Mouse (Mus musculus) testis, adult 2 months (tissue): ENCODE results near the gene Nelfb. TPM values are rescaled to one million over a fixed set of nuclear protein-coding genes. Genes with fewer than 3 reads are reported as not detected.
A peak's percentile ranks its signal among the peaks of the same experiment; 100 is the strongest.

ENCODE experiments used
- H3K27ac ChIP-seq: fragments of 200-500 bp; 2 replicates; pipeline ENCODE4 v1.5.1; 2012; ENCODE audit warnings: low read depth, low read length; ENCODE audit not compliant: control insufficient read depth, insufficient read depth
- H3K27me3 ChIP-seq: fragments of 200-500 bp; 2 replicates; pipeline ENCODE4 v1.6.1; 2012; ENCODE audit warnings: mild to moderate bottlenecking, low read length, moderate library complexity; ENCODE audit not compliant: control insufficient read depth, insufficient read depth
- H3K36me3 ChIP-seq: fragments of 200-500 bp; 2 replicates; pipeline ENCODE4 v1.6.1; 2012; ENCODE audit warnings: mild to moderate bottlenecking, low read length; ENCODE audit not compliant: control insufficient read depth, insufficient read depth
- H3K4me1 ChIP-seq: fragments of 200-500 bp; 2 replicates; pipeline ENCODE4 v1.6.1; 2012; ENCODE audit warnings: low read length; ENCODE audit not compliant: control insufficient read depth, insufficient read depth
- H3K4me3 ChIP-seq: fragments of 200-500 bp; 2 replicates; pipeline ENCODE4 v1.5.1; 2012; ENCODE audit warnings: low read depth, mild to moderate bottlenecking, low read length, moderate library complexity, mixed read lengths; ENCODE audit not compliant: control insufficient read depth
- CTCF ChIP-seq: fragments of 200-500 bp; IDR thresholded peaks from 2 replicates; pipeline ENCODE4 v1.5.1; 2012; ENCODE audit warnings: low read depth, mild to moderate bottlenecking, inconsistent platforms, low read length, moderate library complexity; ENCODE audit not compliant: control insufficient read depth, insufficient read depth, insufficient replicate concordance
- POLR2A ChIP-seq: fragments of 200-500 bp; IDR thresholded peaks from 2 replicates; pipeline ENCODE4 v1.6.1; 2012; ENCODE audit warnings: low read depth, mild to moderate bottlenecking, inconsistent platforms, low read length, moderate library complexity; ENCODE audit not compliant: control insufficient read depth
- polyA plus RNA-seq: library from polyadenylated mRNA; depleted of rRNA; stranded (reverse); fragments of >200 nt; gene quantifications from 2 replicates; pipeline ENCODE4 v1.2.3, GENCODE M21; 2012

The Nelfb gene
- polyA plus RNA-seq, 1 experiment, result 24.9 TPM

DNA sequence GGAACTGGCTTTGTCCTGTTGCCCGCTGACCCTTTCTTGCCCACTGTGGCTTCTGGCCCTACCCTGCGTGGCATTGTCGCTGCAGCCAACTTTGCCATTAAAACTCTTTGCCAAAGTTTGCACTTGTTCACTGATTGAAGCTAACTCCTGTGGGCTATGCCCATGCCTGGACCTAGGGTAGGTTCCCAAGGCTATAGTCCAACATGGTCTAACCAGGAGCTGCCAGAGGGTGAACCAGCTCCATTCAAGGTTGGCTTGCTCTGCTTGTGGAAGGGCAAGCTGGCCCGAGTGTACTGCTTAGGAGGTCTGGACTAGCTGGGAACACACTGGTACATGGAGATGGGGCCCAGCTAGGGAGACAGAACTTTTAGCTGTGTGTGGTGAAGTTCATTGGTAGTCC lies 32.9 kb upstream of the Nelfb start:
- H3K27me3 ChIP-seq, result no peaks in the 10 kb centered on the region
- TF ChIP-seq CTCF, result no peak
- no peak for TF ChIP-seq POLR2A
- H3K4me1 ChIP-seq, result peaks cover 23% of the 10 kb centered on the region
- no peak overlapping the region for H3K27ac ChIP-seq
- no peaks in the 10 kb centered on the region; the same call in 1 of the 2 replicates for H3K36me3 ChIP-seq
- no peak overlapping the region for H3K4me3 ChIP-seq

DNA sequence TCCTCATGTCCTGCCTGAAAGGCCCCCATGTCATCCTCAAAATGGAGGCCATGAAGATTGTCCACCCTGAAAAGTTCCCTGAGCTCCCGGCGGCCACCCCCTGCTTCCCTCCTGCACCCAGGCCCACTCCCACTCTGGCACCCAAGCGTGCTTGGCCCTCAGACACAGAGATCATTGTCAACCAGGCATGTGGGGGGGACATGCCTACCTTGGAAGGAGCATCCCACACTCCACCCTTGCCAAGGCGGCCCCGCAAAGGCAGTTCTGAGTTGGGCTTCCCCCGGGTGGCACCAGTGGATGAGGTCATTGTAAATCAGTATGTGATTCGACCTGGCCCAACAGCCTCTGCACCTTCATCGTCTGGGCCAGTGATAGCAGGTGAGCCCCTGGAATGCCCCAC lies 32.1 kb upstream of the Nelfb start:
- TF ChIP-seq CTCF, result no peak
- Histone ChIP-seq H3K4me3 (no peak overlapping the region), H3K36me3 (no peaks in the 10 kb centered on the region; the same call in 1 of the 2 replicates), H3K27me3 (no peaks in the 10 kb centered on the region), H3K27ac (no peak overlapping the region), H3K4me1 (peaks cover 23% of the 10 kb centered on the region)

DNA sequence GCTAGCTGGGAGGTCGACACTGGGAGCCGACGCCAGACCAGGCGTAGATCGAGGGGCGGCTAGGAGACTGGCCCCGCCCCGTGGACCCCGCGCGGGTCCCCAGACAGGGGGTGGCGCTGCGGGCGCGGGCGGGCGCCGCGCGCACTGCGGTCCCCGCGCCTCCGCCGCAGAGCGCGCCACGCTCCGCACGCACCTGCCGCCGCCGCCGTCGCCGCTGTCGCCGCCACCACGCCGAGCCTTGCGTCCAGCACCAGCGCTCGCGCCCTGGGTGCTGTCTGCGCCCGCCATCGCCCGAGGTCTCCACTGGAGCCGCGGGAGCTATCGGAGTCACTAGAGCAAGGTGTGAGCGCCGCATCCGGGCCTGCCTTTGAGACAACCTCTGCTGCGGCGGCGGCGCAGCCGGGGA lies 30.8 kb upstream of the Nelfb start, which contains the start of the genes Rnf208 and Cysrt1:
Gene Rnf208 (plus strand): TSS at position 155 of the 406 bp plus-strand sequence.
Gene Cysrt1 (minus strand): TSS at position 352 of the 406 bp plus-strand sequence.
- TF ChIP-seq POLR2A, result no peak
- no peak for TF ChIP-seq CTCF
- Histone ChIP-seq H3K4me1 (peaks cover 23% of the 10 kb centered on the region), H3K4me3 (peak within 1 kb of the TSS; percentile 72), H3K27ac (no peak within 1 kb of the TSS), H3K36me3 (no peaks in the 10 kb centered on the region; the same call in 1 of the 2 replicates), H3K27me3 (no peaks in the 10 kb centered on the region)

DNA sequence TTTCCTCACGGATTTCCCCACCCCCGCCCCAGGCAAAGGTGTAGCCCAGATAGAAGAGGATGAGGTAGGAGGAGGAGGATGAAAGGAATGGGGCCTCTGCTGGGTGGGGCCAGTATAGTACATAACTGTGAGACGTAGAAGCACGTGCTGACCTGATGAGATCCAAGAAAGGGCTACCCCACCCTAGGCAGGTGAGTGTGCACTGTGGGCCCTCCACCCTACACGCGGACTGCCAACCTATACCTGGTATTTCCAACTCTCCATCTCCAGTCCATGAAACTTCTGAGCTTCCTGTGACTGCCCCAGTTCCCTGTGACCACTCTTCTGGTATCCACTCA lies 30.1 kb upstream of the Nelfb start:
- no peak overlapping the region for H3K27ac ChIP-seq
- H3K27me3 ChIP-seq, result no peaks in the 10 kb centered on the region
- no peaks in the 10 kb centered on the region for H3K36me3 ChIP-seq
- H3K4me1 ChIP-seq, result peaks cover 23% of the 10 kb centered on the region
- TF ChIP-seq CTCF, result no peak
- no peak for TF ChIP-seq POLR2A
- H3K4me3 ChIP-seq, result peak overlapping the region; percentile 8; the same call in 1 of the 2 replicates

DNA sequence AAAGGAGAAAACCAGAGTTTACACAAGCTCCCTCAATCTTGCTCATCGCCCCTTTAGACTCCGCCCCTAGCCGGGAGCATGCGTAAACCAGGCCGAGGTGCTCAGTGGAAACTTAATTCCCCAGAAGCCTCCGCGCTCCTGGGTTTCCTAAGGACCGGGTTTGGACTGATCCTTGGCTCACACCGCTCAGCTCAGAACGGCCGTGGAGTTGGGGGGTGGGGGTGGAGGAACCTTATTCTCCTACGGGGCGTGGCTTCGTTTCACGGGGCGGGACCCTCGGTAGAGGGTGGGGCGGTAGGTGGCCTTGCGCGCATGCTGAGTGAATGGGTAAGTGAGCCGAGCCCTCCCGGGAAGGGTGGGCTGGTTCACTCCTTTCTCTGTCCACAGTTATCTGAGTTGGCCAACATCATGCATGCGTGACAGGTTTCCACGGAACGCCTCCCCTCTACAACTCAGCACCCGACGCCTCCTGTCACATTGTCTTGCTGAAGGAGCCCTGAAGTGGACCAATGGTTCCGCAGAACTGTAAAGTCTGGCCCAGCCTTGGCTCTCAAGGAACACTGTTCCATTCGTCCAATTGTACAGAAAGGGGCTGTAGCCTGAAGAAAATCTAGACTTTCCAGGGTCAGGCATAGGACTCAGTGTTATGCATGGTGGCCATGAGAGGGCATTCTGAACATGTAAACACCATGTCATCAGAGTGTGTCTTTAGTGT lies 29.6 kb upstream of the Nelfb start:
- Histone ChIP-seq H3K4me3 (peak overlapping the region; percentile 25), H3K27me3 (no peaks in the 10 kb centered on the region), H3K27ac (no peak overlapping the region), H3K36me3 (no peaks in the 10 kb centered on the region), H3K4me1 (peaks cover 23% of the 10 kb centered on the region)
- no peak for TF ChIP-seq POLR2A
- no peak for TF ChIP-seq CTCF

DNA sequence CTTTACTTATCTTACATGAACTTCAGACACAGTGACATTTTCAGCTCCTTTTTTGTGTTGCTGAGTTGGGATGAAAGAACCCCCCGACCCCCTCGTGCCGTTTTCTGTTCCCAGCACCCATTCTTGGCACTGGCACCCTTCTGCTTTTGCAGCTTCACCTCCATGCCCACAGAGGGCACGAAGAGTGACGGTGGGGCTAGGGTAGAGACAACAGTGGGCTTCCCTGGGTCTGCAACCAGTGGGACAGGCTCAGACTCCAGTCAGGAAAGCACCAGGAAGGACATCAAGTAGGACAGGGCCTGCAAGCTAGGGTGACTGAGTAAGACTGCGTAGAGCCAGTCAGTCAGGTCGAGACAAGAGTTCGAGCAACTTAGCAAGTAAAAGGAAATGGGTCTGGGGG lies 29.0 kb upstream of the Nelfb start:
- Histone ChIP-seq H3K4me3 (peak overlapping the region; percentile 25), H3K4me1 (peaks cover 23% of the 10 kb centered on the region), H3K36me3 (no peaks in the 10 kb centered on the region), H3K27me3 (no peaks in the 10 kb centered on the region), H3K27ac (no peak overlapping the region; the same call in 1 of the 2 replicates)
- TF ChIP-seq CTCF, result no peak
- no peak for TF ChIP-seq POLR2A

DNA sequence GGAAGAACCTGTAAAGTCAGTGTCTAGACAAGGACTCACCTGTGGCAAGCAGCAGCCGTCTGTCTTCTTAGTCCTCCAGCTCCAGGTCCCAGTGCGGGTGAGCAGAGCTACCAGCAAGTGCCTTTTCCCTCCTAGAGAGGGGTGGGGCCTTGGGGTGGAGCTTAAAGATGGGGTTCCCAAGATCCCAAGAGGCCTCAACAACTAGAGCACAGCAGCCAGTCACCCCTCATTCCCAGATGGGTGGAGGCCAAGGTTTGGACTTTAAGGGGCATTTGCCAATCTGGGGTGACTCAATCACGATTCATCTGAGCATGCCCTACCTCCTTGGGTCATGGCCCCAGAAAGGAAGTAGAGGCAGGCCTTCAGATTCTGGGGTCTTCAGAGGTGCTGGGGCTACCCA lies 28.5 kb upstream of the Nelfb start:
- Histone ChIP-seq H3K4me1 (peaks cover 23% of the 10 kb centered on the region), H3K36me3 (no peaks in the 10 kb centered on the region), H3K27ac (no peak overlapping the region), H3K27me3 (no peaks in the 10 kb centered on the region), H3K4me3 (no peak overlapping the region)
- TF ChIP-seq POLR2A, result no peak
- TF ChIP-seq CTCF, result no peak
